Mouse (Mus musculus) thymus, adult 2 months (tissue): ENCODE data around the gene Kars.

ENCODE experiments used
- CTCF ChIP-seq: fragments of 200-500 bp; IDR thresholded peaks from 2 replicates; pipeline ENCODE4 v1.5.1; 2012; ENCODE audit warnings: mild to moderate bottlenecking, control low read depth, low read length, moderate library complexity, borderline replicate concordance; ENCODE audit not compliant: control insufficient read depth, poor library complexity, insufficient read depth; ENCODE audit errors: extremely low read depth
- POLR2A ChIP-seq: fragments of 200-500 bp; IDR thresholded peaks from 2 replicates; pipeline ENCODE4 v1.6.1; 2012; ENCODE audit warnings: mild to moderate bottlenecking, low read length, control low read depth, moderate library complexity; ENCODE audit not compliant: control insufficient read depth, poor library complexity, insufficient read depth; ENCODE audit errors: extremely low read depth

DNA sequence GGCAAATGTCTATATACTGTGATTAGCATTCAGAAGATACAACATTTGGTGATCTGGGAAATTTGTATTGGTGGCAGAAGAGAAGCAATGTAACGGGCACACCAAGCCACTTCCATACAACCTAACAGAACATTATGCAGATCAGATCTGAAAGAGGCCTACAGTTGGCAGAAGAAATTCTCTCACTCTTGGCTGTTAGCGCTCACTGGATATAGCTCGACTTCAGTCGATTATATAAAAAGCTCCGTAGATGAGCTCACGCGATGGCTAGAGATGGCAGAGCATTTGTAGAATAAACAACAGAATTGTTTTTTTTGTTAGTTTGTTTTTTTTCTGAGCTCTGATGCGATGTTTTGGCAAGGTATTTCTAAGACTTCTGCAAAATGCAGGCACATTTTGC, 19.8 kb downstream of the Kars start:
- TF ChIP-seq POLR2A (no peak), CTCF (no peak)
